Mouse (Mus musculus) testis, adult 2 months (tissue): ENCODE measurements around the gene Mmp2.

Source experiments
- CTCF ChIP-seq: fragments of 200-500 bp; IDR thresholded peaks from 2 replicates; pipeline ENCODE4 v1.5.1; 2012; ENCODE audit warnings: low read depth, mild to moderate bottlenecking, inconsistent platforms, low read length, moderate library complexity; ENCODE audit not compliant: control insufficient read depth, insufficient read depth, insufficient replicate concordance
- POLR2A ChIP-seq: fragments of 200-500 bp; IDR thresholded peaks from 2 replicates; pipeline ENCODE4 v1.6.1; 2012; ENCODE audit warnings: low read depth, mild to moderate bottlenecking, inconsistent platforms, low read length, moderate library complexity; ENCODE audit not compliant: control insufficient read depth

GRCm38 (mm10) chr8:92899590-92899989 lies 72.5 kb downstream of the Mmp2 start:
- TF ChIP-seq CTCF (no peak), POLR2A (no peak)
